20 mouse cellular contexts compared by ENCODE assay signal in genomic region chr5:92875836-92876235, GRCm38 (mm10).
"Had no signal": no experiment of that assay in that cellular context is flagged by ENCODE, and none has a peak within 500 bp of the region (broad histone marks: within the 10 kb centered on the region; RNA-seq: fewer than 3 reads in every experiment).

No protein-coding gene starts in this region.

- H3K9ac ChIP-seq: lung, embryonic 14.5 days; midbrain, embryonic 12.5 days; neural tube, embryonic 13.5 days; neural tube, embryonic 15.5 days; stomach, embryonic 15.5 days had no signal

- H3K36me3 ChIP-seq: midbrain, embryonic 12.5 days; neural tube, embryonic 13.5 days; neural tube, embryonic 15.5 days; stomach, embryonic 15.5 days had no signal

- H3K4me2 ChIP-seq: lung, embryonic 14.5 days; midbrain, embryonic 12.5 days; neural tube, embryonic 13.5 days; neural tube, embryonic 15.5 days; stomach, embryonic 15.5 days had no signal

- H3K4me1 ChIP-seq: midbrain, embryonic 12.5 days; neural tube, embryonic 13.5 days; neural tube, embryonic 15.5 days; stomach, embryonic 15.5 days had no signal

- H3K9me3 ChIP-seq: midbrain, embryonic 10.5 days; midbrain, embryonic 12.5 days; neural tube, embryonic 13.5 days; neural tube, embryonic 15.5 days; stomach, embryonic 15.5 days had no signal

- H3K27ac ChIP-seq: midbrain, embryonic 10.5 days; midbrain, embryonic 12.5 days; neural tube, embryonic 13.5 days; neural tube, embryonic 15.5 days; stomach, embryonic 15.5 days; stomach, postnatal 0 days had no signal

- ATAC-seq: midbrain, embryonic 16.5 days had no signal

- H3K4me3 ChIP-seq: midbrain, embryonic 10.5 days; midbrain, embryonic 12.5 days; myocyte; neural tube, embryonic 13.5 days; neural tube, embryonic 15.5 days; stomach, embryonic 15.5 days had no signal

- H3K27me3 ChIP-seq: midbrain, embryonic 12.5 days; neural tube, embryonic 13.5 days; neural tube, embryonic 15.5 days; stomach, embryonic 15.5 days had no signal

- DNase-seq: lung, adult 18-20 months; lung, embryonic 14.5 days; lung, postnatal 10 days; lung, postnatal 4 days; midbrain, embryonic 14.5 days; retina, postnatal 1 day; right cerebral cortex, adult 18-20 months; right cerebral cortex, postnatal 25 days; right cerebral cortex, postnatal 4 days; thymus, adult 2 months; thymus, postnatal 25 days; thymus, postnatal 4 days had no signal
